Mouse (Mus musculus) neural tube, postnatal 0 days (tissue): Measurements from ENCODE around the gene Ncr1. TPM values are rescaled to one million over a fixed set of nuclear protein-coding genes. Genes with fewer than 3 reads are reported as not detected.

Experiments used
- microRNA-seq: library from miRNA; unstranded; fragments of <30 nt; microRNA quantifications from one replicate; pipeline ENCODE4, GENCODE M21; 2016
- polyA plus RNA-seq: library from polyadenylated mRNA; unstranded; fragments of >200 nt; fragmentation: Nextera tagmentation; extraction: Ambion mirVana; gene quantifications from 2 replicates; pipeline ENCODE4 v1.2.1, GENCODE M21; 2015

Gene Ncr1
- polyA plus RNA-seq = not detected in 2 replicates

DNA sequence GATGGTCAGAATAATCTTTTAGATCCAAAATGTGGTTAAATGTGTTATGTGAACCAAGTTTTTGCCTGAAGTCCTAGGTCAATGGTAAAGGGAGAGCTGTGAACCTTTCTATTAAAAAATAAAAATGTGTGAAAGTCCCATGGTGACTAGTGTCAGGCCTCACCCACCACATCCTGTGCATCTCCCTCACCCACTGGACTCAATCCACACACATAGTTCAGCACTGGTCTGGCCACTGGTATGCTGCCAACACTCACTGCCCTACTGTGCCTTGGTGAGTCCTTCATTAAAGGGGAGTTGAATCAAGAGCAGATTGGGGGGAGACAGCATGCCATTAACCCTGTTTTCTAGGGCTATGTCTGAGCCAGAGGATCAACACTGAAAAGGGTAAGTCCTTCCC lies at the start of gene Ncr1:
TSS of gene Ncr1 (plus strand) at position 216 of the 400 bp plus-strand sequence.

Small RNAs within 50 kb of the gene (microRNA-seq; reads per million reads assigned to microRNA genes)
- gene Gm24752 (not detected), gene Gm25349 (not detected)

Other genes starting within 250 kb of the Ncr1 start
- 295 and 344 TPM in 2 replicates for gene Ttyh1, start 218.3 kb upstream of the Ncr1 start, polyA plus RNA-seq
- gene Leng8, start 200.7 kb upstream of the Ncr1 start, polyA plus RNA-seq = 39.6 and 53.1 TPM in 2 replicates
- 6.5 and 7.2 TPM in 2 replicates for gene Leng9, start 187.3 kb upstream of the Ncr1 start, polyA plus RNA-seq
- gene Cdc42ep5, start 172.9 kb upstream of the Ncr1 start, polyA plus RNA-seq = 11.5 and 16.0 TPM in 2 replicates
- gene Lilra5, start 100.0 kb upstream of the Ncr1 start, polyA plus RNA-seq = 0.14 and 0.21 TPM in 2 replicates
- gene Gp6, start 60.0 kb downstream of the Ncr1 start, polyA plus RNA-seq = not detected in 2 replicates
- 34.3 and 37.5 TPM in 2 replicates for gene Rdh13, start 107.9 kb downstream of the Ncr1 start, polyA plus RNA-seq
- gene Eps8l1, start 123.0 kb downstream of the Ncr1 start, polyA plus RNA-seq = 6.5 and 7.8 TPM in 2 replicates
- 45.1 and 47.7 TPM in 2 replicates for gene Ppp1r12c, start 164.0 kb downstream of the Ncr1 start, polyA plus RNA-seq
- gene Tnnt1, start 178.7 kb downstream of the Ncr1 start, polyA plus RNA-seq = 1.9 and 3.6 TPM in 2 replicates
- 2.0 and 2.4 TPM in 2 replicates for gene Tnni3, start 186.5 kb downstream of the Ncr1 start, polyA plus RNA-seq
- gene Dnaaf3, start 194.7 kb downstream of the Ncr1 start, polyA plus RNA-seq = 1.5 and 2.1 TPM in 2 replicates
- 82.1 and 85.1 TPM in 2 replicates for gene Syt5, start 209.8 kb downstream of the Ncr1 start, polyA plus RNA-seq